Mouse (Mus musculus): ENCODE results near the gene Rpl39l.

DNA sequence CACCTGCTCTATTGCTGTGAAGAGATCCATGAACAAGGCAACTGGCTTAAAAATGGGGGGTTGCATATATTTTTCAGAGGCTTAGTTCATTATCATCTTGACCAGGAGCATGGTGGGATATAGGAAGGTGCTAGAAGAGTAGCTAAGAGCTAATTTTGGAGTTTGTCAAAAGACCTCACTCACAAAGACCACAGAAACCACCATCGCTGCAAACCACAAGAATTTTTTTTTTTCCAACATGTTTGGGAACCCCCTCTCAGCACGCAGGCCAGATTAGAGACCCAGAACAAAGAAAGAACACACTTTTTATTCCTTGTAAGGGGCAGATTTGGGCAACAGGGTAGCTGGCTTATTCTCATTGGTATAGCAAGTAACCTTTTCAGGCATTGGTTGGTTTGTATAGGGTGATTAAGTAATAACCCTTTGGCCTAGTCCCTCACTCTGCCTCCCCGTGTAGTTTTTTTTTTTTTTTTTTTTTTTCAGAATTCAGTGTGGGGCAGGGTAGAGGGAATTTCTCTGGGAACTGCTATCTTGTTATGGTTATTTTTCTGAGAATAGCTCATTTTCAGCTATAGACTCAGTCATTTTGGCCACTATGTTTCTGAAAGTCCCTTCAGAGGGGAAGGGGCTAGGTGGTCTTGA lies 2.3 kb downstream of the Rpl39l start:
- TF ChIP-seq CTCF (conservative IDR thresholded peaks at IDR 0.05; ENCODE audit: low read length) (no peak), POU5F1 (IDR thresholded peaks at IDR 0.05; ENCODE audit: borderline replicate concordance, low read length) (no peak)

Data from E14TG2a.4 (cell line).